Mouse (Mus musculus) C2C12 (cell line): ENCODE data around the gene Hnrnpa1.

Experiments
- CTCF ChIP-seq: IDR thresholded peaks from one replicate; pipeline ENCODE4 v1.5.1; 2011; ENCODE audit not compliant: control insufficient read depth, insufficient read depth, insufficient read length
- MYOG ChIP-seq: IDR thresholded peaks from one replicate; pipeline ENCODE4 v1.6.1; 2011; ENCODE audit not compliant: control insufficient read depth, insufficient read length; ENCODE audit errors: extremely low read depth

- TF ChIP-seq CTCF (no peak), MYOG (no peak)
These were observed 53.1 kb downstream of the Hnrnpa1 start for GRCm38 (mm10) chr15:103293375-103293774.
